Mouse (Mus musculus) olfactory bulb, adult 2 months (tissue): ENCODE measurements at regions not wholly inside any gene's neighbourhood (a gene's known extent, or its start where the extent isn't known, plus 50 kb on each side); places are given as distances from the start of the nearest gene placed in this dataset.

Experiments used
- H3K27ac ChIP-seq: fragments of 200-500 bp; 2 replicates; pipeline ENCODE4 v1.5.1; 2012; ENCODE audit warnings: low read depth, low read length; ENCODE audit not compliant: insufficient read depth
- H3K4me1 ChIP-seq: fragments of 200-500 bp; 2 replicates; pipeline ENCODE4 v1.6.1; 2012; ENCODE audit warnings: low read length; ENCODE audit not compliant: control insufficient read depth, insufficient read depth
- H3K4me3 ChIP-seq: fragments of 200-500 bp; 2 replicates; pipeline ENCODE4 v1.5.1; 2012; ENCODE audit warnings: mild to moderate bottlenecking, low read depth, low read length, moderate library complexity; ENCODE audit not compliant: insufficient read depth
- CTCF ChIP-seq: fragments of 200-500 bp; IDR thresholded peaks from 2 replicates; pipeline ENCODE4 v1.5.1; 2012; ENCODE audit warnings: low read depth, mild to moderate bottlenecking, low read length, moderate library complexity; ENCODE audit not compliant: insufficient read depth
- POLR2A ChIP-seq: fragments of 200-500 bp; IDR thresholded peaks from 2 replicates; pipeline ENCODE4 v1.6.1; 2012; ENCODE audit warnings: mild to moderate bottlenecking, low read depth, low read length, moderate library complexity; ENCODE audit not compliant: insufficient read depth
- WGBS: fragments of 180-500 bp; shearing (Covaris S2); methylation state at CpG from one replicate; pipeline ENCODE4 v1.1.7; 2018; 5-methylcytosine and 5-hydroxymethylcytosine counted together

- peaks cover 32% of the 10 kb centered on the region for H3K4me1 ChIP-seq
- peak overlapping the region; percentile 91; the same call in 1 of the 2 replicates for H3K27ac ChIP-seq
- no peak overlapping the region for H3K4me3 ChIP-seq
- no peak for TF ChIP-seq POLR2A
- no peak for TF ChIP-seq CTCF
- WGBS, result 92% methylated on average over 10 of the region's 10 CpGs
These were observed 182.9 kb upstream of the Ipo5 start for GRCm38 (mm10) chr14:120728107-120728506.

GRCm38 (mm10) chr14:120730226-120730625 lies 180.8 kb upstream of the Ipo5 start:
- TF ChIP-seq POLR2A (no peak), CTCF (no peak)
- 51% methylated on average over 3 of the region's 3 CpGs for WGBS

GRCm38 (mm10) chr14:120731679-120732281 lies 179.2 kb upstream of the Ipo5 start:
- TF ChIP-seq CTCF (no peak), POLR2A (no peak)
- 71% methylated on average over 7 of the region's 7 CpGs for WGBS
- Histone ChIP-seq H3K27ac (peak overlapping the region; percentile 33; the same call in 1 of the 2 replicates), H3K4me3 (no peak overlapping the region), H3K4me1 (peaks cover 25% of the 10 kb centered on the region)

More at GRCm38 (mm10) chr14:120730226-120730625, 180.8 kb upstream of the Ipo5 start:
- Histone ChIP-seq H3K27ac (no peak overlapping the region), H3K4me1 (peaks cover 32% of the 10 kb centered on the region), H3K4me3 (no peak overlapping the region)

- WGBS, result 59% methylated on average over 15 of the region's 15 CpGs
- Histone ChIP-seq H3K27ac (no peak overlapping the region), H3K4me3 (no peak overlapping the region), H3K4me1 (peaks cover 22% of the 10 kb centered on the region)
- no peak for TF ChIP-seq CTCF
- no peak for TF ChIP-seq POLR2A
These were observed 178.5 kb upstream of the Ipo5 start for GRCm38 (mm10) chr14:120732400-120733138.

GRCm38 (mm10) chr14:120741492-120742054 lies 169.5 kb upstream of the Ipo5 start:
- Histone ChIP-seq H3K27ac (no peak overlapping the region), H3K4me1 (no peaks in the 10 kb centered on the region), H3K4me3 (no peak overlapping the region)
- TF ChIP-seq CTCF, result no peak
- no peak for TF ChIP-seq POLR2A
- 83% methylated on average over 5 of the region's 5 CpGs for WGBS

GRCm38 (mm10) chr14:120754011-120754410 lies 157.0 kb upstream of the Ipo5 start:
- WGBS, result 92% methylated on average over 1 of the region's 1 CpGs
- H3K27ac ChIP-seq, result no peak overlapping the region

GRCm38 (mm10) chr14:120755389-120755788 lies 155.6 kb upstream of the Ipo5 start:
- WGBS, result 44% methylated on average over 10 of the region's 10 CpGs
- H3K4me1 ChIP-seq, result peaks cover 14% of the 10 kb centered on the region; the same call in 1 of the 2 replicates
- TF ChIP-seq POLR2A, result no peak
- no peak for TF ChIP-seq CTCF

More at GRCm38 (mm10) chr14:120754011-120754410, 157.0 kb upstream of the Ipo5 start:
- no peak overlapping the region for H3K4me3 ChIP-seq
- TF ChIP-seq CTCF (no peak), POLR2A (no peak)
- peaks cover 14% of the 10 kb centered on the region; the same call in 1 of the 2 replicates for H3K4me1 ChIP-seq

GRCm38 (mm10) chr14:120758200-120758830 lies 152.7 kb upstream of the Ipo5 start:
- Histone ChIP-seq H3K4me3 (no peak overlapping the region), H3K4me1 (peaks cover 20% of the 10 kb centered on the region), H3K27ac (0 out of 2 replicates have a peak overlapping the region, but pooled peaks have one; percentile 12)
- 66% methylated on average over 14 of the region's 14 CpGs for WGBS
- TF ChIP-seq POLR2A (no peak), CTCF (no peak)

More at GRCm38 (mm10) chr14:120755389-120755788, 155.6 kb upstream of the Ipo5 start:
- Histone ChIP-seq H3K27ac (peak overlapping the region; percentile 32), H3K4me3 (no peak overlapping the region)

GRCm38 (mm10) chr14:120762168-120762567 lies 148.9 kb upstream of the Ipo5 start:
- TF ChIP-seq POLR2A (no peak), CTCF (no peak)
- H3K4me3 ChIP-seq, result no peak overlapping the region
- peaks cover 11% of the 10 kb centered on the region for H3K4me1 ChIP-seq
- 48% methylated on average over 7 of the region's 7 CpGs for WGBS
- H3K27ac ChIP-seq, result no peak overlapping the region
